Mouse (Mus musculus) adrenal gland, adult 2 months (tissue): Measurements from ENCODE around the gene Rab17. TPM values are rescaled to one million over a fixed set of nuclear protein-coding genes. Genes with fewer than 3 reads are reported as not detected.

Source experiments
- DNase-seq: peaks from one replicate; pipeline ENCODE4 v3.0.0; 2021
- polyA plus RNA-seq: library from polyadenylated mRNA; depleted of rRNA; stranded (reverse); fragments of >200 nt; gene quantifications from 2 replicates; pipeline ENCODE4 v1.2.3, GENCODE M21; 2012; rRNA removed
- total RNA-seq, 2 experiments: library from RNA; stranded (reverse); gene quantifications; 2 replicates each; pipeline ENCODE4 v1.2.3; 2021

Rab17 gene
- total and polyA plus RNA-seq, 3 experiments = 0.13 to 0.31 TPM; not detected in 1

GRCm38 (mm10) chr1:90928575-90928934 lies 40.9 kb downstream of the Rab17 start:
- peak; percentile 80 for DNase-seq

GRCm38 (mm10) chr1:90927929-90928574 lies 41.4 kb downstream of the Rab17 start:
- no peak for DNase-seq

GRCm38 (mm10) chr1:90927308-90927707 lies 42.2 kb downstream of the Rab17 start:
- no peak for DNase-seq

GRCm38 (mm10) chr1:90926030-90926429 lies 43.4 kb downstream of the Rab17 start:
- no peak for DNase-seq

- no peak for DNase-seq
These were observed 47.8 kb downstream of the Rab17 start for GRCm38 (mm10) chr1:90921687-90922086.

GRCm38 (mm10) chr1:90917509-90917908 lies 52.0 kb downstream of the Rab17 start:
- DNase-seq = no peak

GRCm38 (mm10) chr1:90914948-90915569 lies 54.4 kb downstream of the Rab17 start, which contains the start of gene Mlph:
Gene Mlph (plus strand): TSS chr1:90915085.
- peak; percentile 47 for DNase-seq

GRCm38 (mm10) chr1:90913231-90913630 lies 56.2 kb downstream of the Rab17 start:
- DNase-seq = no peak

GRCm38 (mm10) chr1:90909631-90910152 lies 59.8 kb downstream of the Rab17 start:
- peak; percentile 88 for DNase-seq

- no peak for DNase-seq
These were observed 60.3 kb downstream of the Rab17 start for GRCm38 (mm10) chr1:90909161-90909560.

Other genes with a start within 250 kb of the Rab17 start
- 10 to 100 TPM; 19.8 to 29.9 TPM for gene Col6a3, start 125.7 kb downstream of the Rab17 start, total RNA-seq
- 10.6 and 12.3 TPM in 2 replicates for gene Col6a3, start 125.7 kb downstream of the Rab17 start, polyA plus RNA-seq
- gene Mlph, start 54.6 kb downstream of the Rab17 start, total RNA-seq = 1 to 10 TPM; 2.9 to 3.1 TPM
- gene Mlph, start 54.6 kb downstream of the Rab17 start, polyA plus RNA-seq = 0.68 and 1.1 TPM in 2 replicates
- gene Prlh, start 16.6 kb downstream of the Rab17 start, total RNA-seq = not detected
- gene Prlh, start 16.6 kb downstream of the Rab17 start, polyA plus RNA-seq = not detected in 2 replicates
- gene Lrrfip1, start 29.1 kb upstream of the Rab17 start, total RNA-seq = 10 to 100 TPM; 63.2 to 63.4 TPM
- gene Lrrfip1, start 29.1 kb upstream of the Rab17 start, polyA plus RNA-seq = 9.2 and 9.4 TPM in 2 replicates
- gene Rbm44, start 175.4 kb upstream of the Rab17 start, total RNA-seq = not detected
- not detected in 2 replicates for gene Rbm44, start 175.4 kb upstream of the Rab17 start, polyA plus RNA-seq
- 10 to 100 TPM in 1 of 2 experiments, 1 to 10 TPM in 1; 8.0 to 10.7 TPM for gene Ramp1, start 210.2 kb upstream of the Rab17 start, total RNA-seq
- 19.9 and 26.5 TPM in 2 replicates for gene Ramp1, start 210.2 kb upstream of the Rab17 start, polyA plus RNA-seq